Mouse (Mus musculus) A20 (cell line): ENCODE data around the gene Mgat5.

ENCODE experiments used
- DNase-seq: peaks from one replicate; pipeline ENCODE4 v3.0.0-alpha.2; 2011; ENCODE audit warnings: low read depth, low spot score

Mgat5 gene

GRCm38 (mm10) chr1:127217665-127218064, 12.8 kb downstream of the Mgat5 start:
- DNase-seq, result no peak

- no peak for DNase-seq
Measured at GRCm38 (mm10) chr1:127218182-127218581, 13.4 kb downstream of the Mgat5 start.

- DNase-seq, result no peak
Measured at GRCm38 (mm10) chr1:127219161-127219560, 14.3 kb downstream of the Mgat5 start.

GRCm38 (mm10) chr1:127219621-127220020, 14.8 kb downstream of the Mgat5 start:
- no peak for DNase-seq

- no peak for DNase-seq
Measured at GRCm38 (mm10) chr1:127221998-127222736, 17.4 kb downstream of the Mgat5 start.

- DNase-seq, result no peak
Measured at GRCm38 (mm10) chr1:127225060-127225459, 20.2 kb downstream of the Mgat5 start.

GRCm38 (mm10) chr1:127229011-127229410, 24.2 kb downstream of the Mgat5 start:
- DNase-seq, result no peak

- no peak for DNase-seq
Measured at GRCm38 (mm10) chr1:127230468-127230867, 25.7 kb downstream of the Mgat5 start.

GRCm38 (mm10) chr1:127233191-127233651, 28.4 kb downstream of the Mgat5 start:
- no peak for DNase-seq

- DNase-seq, result no peak
Measured at GRCm38 (mm10) chr1:127235157-127235556, 30.3 kb downstream of the Mgat5 start.

- no peak for DNase-seq
Measured at GRCm38 (mm10) chr1:127236396-127236795, 31.6 kb downstream of the Mgat5 start.

- peak; percentile 40 for DNase-seq
Measured at GRCm38 (mm10) chr1:127238871-127239314, 34.1 kb downstream of the Mgat5 start.

GRCm38 (mm10) chr1:127239914-127240313, 35.1 kb downstream of the Mgat5 start:
- DNase-seq, result peak; percentile 15

GRCm38 (mm10) chr1:127242151-127242887, 37.5 kb downstream of the Mgat5 start:
- no peak for DNase-seq

GRCm38 (mm10) chr1:127242888-127243588, 38.2 kb downstream of the Mgat5 start:
- no peak for DNase-seq

- DNase-seq, result no peak
Measured at GRCm38 (mm10) chr1:127244054-127244770, 39.4 kb downstream of the Mgat5 start.

GRCm38 (mm10) chr1:127246158-127246557, 41.3 kb downstream of the Mgat5 start:
- no peak for DNase-seq

GRCm38 (mm10) chr1:127248433-127248832, 43.6 kb downstream of the Mgat5 start:
- no peak for DNase-seq

- no peak for DNase-seq
Measured at GRCm38 (mm10) chr1:127249621-127250020, 44.8 kb downstream of the Mgat5 start.

GRCm38 (mm10) chr1:127250313-127250712, 45.5 kb downstream of the Mgat5 start:
- DNase-seq, result no peak

GRCm38 (mm10) chr1:127251751-127252150, 46.9 kb downstream of the Mgat5 start:
- no peak for DNase-seq
